Mouse (Mus musculus) embryonic facial prominence, embryonic 10.5 days (tissue): ENCODE results near the gene Wdr38. TPM values are rescaled to one million over a fixed set of nuclear protein-coding genes. Genes with fewer than 3 reads are reported as not detected.

ENCODE experiments used
- DNase-seq: peaks from one replicate; pipeline ENCODE4 v3.0.0-alpha.2; 2017; ENCODE audit warnings: low spot score
- H3K27ac ChIP-seq: fragments of 300-500 bp; sonication (generic); replicated peaks from 2 replicates; pipeline ENCODE4 v1.5.1; 2016; ENCODE audit warnings: mild to moderate bottlenecking
- H3K27me3 ChIP-seq: fragments of 300-500 bp; sonication (generic); replicated peaks from 2 replicates; pipeline ENCODE4 v1.6.1; 2016; ENCODE audit warnings: low read depth, mild to moderate bottlenecking; ENCODE audit not compliant: poor library complexity, severe bottlenecking
- H3K36me3 ChIP-seq: fragments of 300-500 bp; sonication (generic); replicated peaks from 2 replicates; pipeline ENCODE4 v1.6.1; 2016; ENCODE audit warnings: mild to moderate bottlenecking, moderate library complexity
- H3K4me1 ChIP-seq: fragments of 300-500 bp; sonication (generic); 2 replicates; pipeline ENCODE4 v1.6.1; 2016
- H3K4me3 ChIP-seq: fragments of 300-500 bp; sonication (generic); 2 replicates; pipeline ENCODE4 v1.5.1; 2016; ENCODE audit warnings: mild to moderate bottlenecking, moderate library complexity
- H3K9me3 ChIP-seq: fragments of 300-500 bp; sonication (generic); 2 replicates; pipeline ENCODE4 v1.6.1; 2016; ENCODE audit warnings: mild to moderate bottlenecking
- WGBS: fragments of 180-500 bp; shearing (Covaris S2); methylation state at CpG from one replicate; pipeline ENCODE4 v1.1.7; 2016; 5-methylcytosine and 5-hydroxymethylcytosine counted together
- polyA plus RNA-seq: library from polyadenylated mRNA; unstranded; fragments of >200 nt; fragmentation: Nextera tagmentation; extraction: Ambion mirVana; gene quantifications from 2 replicates; pipeline ENCODE4 v1.2.1, GENCODE M21; 2016

The Wdr38 gene
- polyA plus RNA-seq, 1 experiment from 2014 or later, result 1.6 TPM

GRCm38 (mm10) chr2:38975181-38975580, 22.1 kb upstream of the Wdr38 start:
- Histone ChIP-seq H3K4me3 (no peak overlapping the region), H3K9me3 (no peaks in the 10 kb centered on the region), H3K36me3 (no peaks in the 10 kb centered on the region), H3K27me3 (no peaks in the 10 kb centered on the region), H3K27ac (no peak overlapping the region), H3K4me1 (peaks cover 5% of the 10 kb centered on the region)
- DNase-seq, result no peak
- 82% methylated on average over 3 of the region's 3 CpGs for WGBS

GRCm38 (mm10) chr2:38975941-38976805, 21.1 kb upstream of the Wdr38 start:
- no peak for DNase-seq
- Histone ChIP-seq H3K36me3 (no peaks in the 10 kb centered on the region), H3K4me1 (peaks cover 5% of the 10 kb centered on the region), H3K4me3 (no peak overlapping the region), H3K27me3 (no peaks in the 10 kb centered on the region), H3K27ac (no peak overlapping the region), H3K9me3 (no peaks in the 10 kb centered on the region)
- 83% methylated on average over 21 of the region's 21 CpGs for WGBS

GRCm38 (mm10) chr2:38977837-38978236, 19.4 kb upstream of the Wdr38 start:
- H3K9me3 ChIP-seq, result no peaks in the 10 kb centered on the region

GRCm38 (mm10) chr2:38983456-38983855, 13.8 kb upstream of the Wdr38 start:
- WGBS, result 93% methylated on average over 2 of the region's 2 CpGs
- peaks cover 5% of the 10 kb centered on the region; the same call in 1 of the 2 replicates for H3K9me3 ChIP-seq
- 0 out of 2 replicates have a peak, but pooled peaks cover 6% of the 10 kb centered on the region for H3K4me1 ChIP-seq
- no peak overlapping the region for H3K4me3 ChIP-seq
- H3K36me3 ChIP-seq, result no peaks in the 10 kb centered on the region
- no peaks in the 10 kb centered on the region for H3K27me3 ChIP-seq
- no peak overlapping the region for H3K27ac ChIP-seq
- no peak for DNase-seq

More at GRCm38 (mm10) chr2:38977837-38978236, 19.4 kb upstream of the Wdr38 start:
- no peak overlapping the region for H3K4me3 ChIP-seq
- DNase-seq, result no peak
- H3K27ac ChIP-seq, result no peak overlapping the region
- H3K36me3 ChIP-seq, result no peaks in the 10 kb centered on the region
- no peaks in the 10 kb centered on the region for H3K27me3 ChIP-seq
- WGBS, result 59% methylated on average over 4 of the region's 4 CpGs
- peaks cover 5% of the 10 kb centered on the region for H3K4me1 ChIP-seq

- Histone ChIP-seq H3K27ac (no peak overlapping the region), H3K4me3 (no peak overlapping the region), H3K4me1 (0 out of 2 replicates have a peak, but pooled peaks cover 6% of the 10 kb centered on the region), H3K27me3 (no peaks in the 10 kb centered on the region), H3K36me3 (no peaks in the 10 kb centered on the region), H3K9me3 (peaks cover 5% of the 10 kb centered on the region; the same call in 1 of the 2 replicates)
- DNase-seq, result no peak
- 87% methylated on average over 3 of the region's 3 CpGs for WGBS
These were observed 10.7 kb upstream of the Wdr38 start for GRCm38 (mm10) chr2:38986580-38986979.

- Histone ChIP-seq H3K9me3 (peaks cover 5% of the 10 kb centered on the region; the same call in 1 of the 2 replicates), H3K27ac (peak overlapping the region; percentile 1; the same call in 1 of the 2 replicates), H3K36me3 (no peaks in the 10 kb centered on the region), H3K27me3 (no peaks in the 10 kb centered on the region), H3K4me3 (no peak overlapping the region), H3K4me1 (0 out of 2 replicates have a peak, but pooled peaks cover 6% of the 10 kb centered on the region)
- WGBS, result 73% methylated on average over 1 of the region's 1 CpGs
- DNase-seq, result no peak
These were observed 9.9 kb upstream of the Wdr38 start for GRCm38 (mm10) chr2:38987371-38987770.

GRCm38 (mm10) chr2:38987803-38988510, 9.3 kb upstream of the Wdr38 start:
- Histone ChIP-seq H3K27me3 (no peaks in the 10 kb centered on the region), H3K4me1 (0 out of 2 replicates have a peak, but pooled peaks cover 6% of the 10 kb centered on the region), H3K4me3 (no peak overlapping the region), H3K27ac (0 out of 2 replicates have a peak overlapping the region, but pooled peaks have one; percentile 1), H3K36me3 (no peaks in the 10 kb centered on the region), H3K9me3 (peaks cover 5% of the 10 kb centered on the region; the same call in 1 of the 2 replicates)
- WGBS, result 73% methylated on average over 6 of the region's 6 CpGs
- peak; percentile 26 for DNase-seq

GRCm38 (mm10) chr2:38988929-38989328, 8.3 kb upstream of the Wdr38 start:
- Histone ChIP-seq H3K27ac (no peak overlapping the region), H3K27me3 (no peaks in the 10 kb centered on the region), H3K4me1 (0 out of 2 replicates have a peak, but pooled peaks cover 6% of the 10 kb centered on the region), H3K9me3 (0 out of 2 replicates have a peak, but pooled peaks cover under 1% of the 10 kb centered on the region), H3K36me3 (no peaks in the 10 kb centered on the region), H3K4me3 (no peak overlapping the region)
- no peak for DNase-seq
- WGBS, result 95% methylated on average over 2 of the region's 2 CpGs

GRCm38 (mm10) chr2:38992004-38992403, 5.3 kb upstream of the Wdr38 start:
- 0 out of 2 replicates have a peak, but pooled peaks cover 6% of the 10 kb centered on the region for H3K4me1 ChIP-seq
- peaks cover 4% of the 10 kb centered on the region for H3K27me3 ChIP-seq
- no peaks in the 10 kb centered on the region for H3K9me3 ChIP-seq
- H3K27ac ChIP-seq, result no peak overlapping the region
- no peaks in the 10 kb centered on the region for H3K36me3 ChIP-seq
- WGBS, result 71% methylated on average over 4 of the region's 4 CpGs
- no peak overlapping the region for H3K4me3 ChIP-seq
- DNase-seq, result no peak

GRCm38 (mm10) chr2:38992452-38992851, 4.8 kb upstream of the Wdr38 start:
- no peak overlapping the region for H3K4me3 ChIP-seq
- no peaks in the 10 kb centered on the region for H3K9me3 ChIP-seq
- WGBS, result 71% methylated on average over 4 of the region's 4 CpGs
- peaks cover 7% of the 10 kb centered on the region; the same call in 1 of the 2 replicates for H3K4me1 ChIP-seq
- peaks cover 9% of the 10 kb centered on the region for H3K27me3 ChIP-seq
- DNase-seq, result no peak
- H3K36me3 ChIP-seq, result no peaks in the 10 kb centered on the region
- no peak overlapping the region for H3K27ac ChIP-seq

- WGBS, result 67% methylated on average over 4 of the region's 4 CpGs
- no peak overlapping the region for H3K4me3 ChIP-seq
- H3K36me3 ChIP-seq, result peaks cover 52% of the 10 kb centered on the region
These were observed 2.1 kb downstream of the Wdr38 start for GRCm38 (mm10) chr2:38999381-38999780.

GRCm38 (mm10) chr2:38999910-39000586, 2.8 kb downstream of the Wdr38 start:
- Histone ChIP-seq H3K36me3 (peaks cover 52% of the 10 kb centered on the region), H3K27ac (no peak overlapping the region), H3K27me3 (peaks cover 9% of the 10 kb centered on the region), H3K9me3 (no peaks in the 10 kb centered on the region), H3K4me1 (peaks cover 35% of the 10 kb centered on the region), H3K4me3 (no peak overlapping the region)
- peak; percentile 13 for DNase-seq
- 68% methylated on average over 8 of the region's 8 CpGs for WGBS

More at GRCm38 (mm10) chr2:38999381-38999780, 2.1 kb downstream of the Wdr38 start:
- no peaks in the 10 kb centered on the region for H3K9me3 ChIP-seq
- peaks cover 35% of the 10 kb centered on the region for H3K4me1 ChIP-seq
- H3K27ac ChIP-seq, result no peak overlapping the region
- DNase-seq, result no peak
- H3K27me3 ChIP-seq, result peaks cover 9% of the 10 kb centered on the region
